Mouse (Mus musculus) erythroblast, embryonic 14.5 days (primary cell): Measurements from ENCODE around the gene Iqgap3.

Source experiments
- GATA1 ChIP-seq: IDR thresholded peaks from 2 replicates; pipeline ENCODE4 v1.6.1; 2012; ENCODE audit warnings: low read length, inconsistent platforms, mixed read lengths
- TAL1 ChIP-seq: IDR thresholded peaks from 3 replicates; pipeline ENCODE4 v1.6.1; 2012; ENCODE audit warnings: low read length, inconsistent platforms, mixed read lengths

DNA sequence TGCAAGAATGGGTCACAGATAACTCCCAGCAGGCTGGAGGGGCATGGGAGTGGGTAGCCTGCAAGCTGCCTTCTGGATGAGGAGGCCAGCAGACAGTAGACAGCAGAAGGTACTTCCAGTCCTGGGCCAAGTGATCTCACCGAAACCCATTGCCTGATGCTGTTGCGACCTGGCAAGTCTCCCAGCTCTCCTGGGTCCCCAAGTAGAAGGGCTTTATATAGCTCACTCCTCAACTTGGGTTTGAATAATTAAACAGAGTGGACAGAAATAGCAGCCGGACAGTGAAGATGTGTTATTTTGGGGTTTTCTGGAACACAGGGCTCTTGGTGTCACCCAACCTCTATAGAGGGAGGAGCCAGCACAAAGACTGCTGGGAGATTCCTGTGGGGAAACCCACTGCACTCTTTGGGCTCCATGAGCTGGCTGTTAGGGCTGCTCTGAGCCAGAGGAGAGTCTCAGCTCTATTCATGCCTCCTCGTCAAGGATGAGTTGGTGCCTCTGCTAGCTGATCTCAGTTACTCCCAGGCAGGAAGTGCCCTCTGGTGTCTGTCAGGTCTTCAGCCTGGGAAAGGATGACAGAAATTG is 51.5 kb downstream of the Iqgap3 start:
- TF ChIP-seq GATA1, result no peak
- no peak for TF ChIP-seq TAL1
